Mouse (Mus musculus) midbrain, embryonic 10.5 days (tissue): ENCODE data around the gene Slc16a10. TPM values are rescaled to one million over a fixed set of nuclear protein-coding genes. Genes with fewer than 3 reads are reported as not detected.

ENCODE experiments used
- DNase-seq: peaks from one replicate; pipeline ENCODE4 v3.0.0-alpha.2; 2017; ENCODE audit warnings: low spot score
- H3K27ac ChIP-seq: fragments of 300-500 bp; sonication (generic); replicated peaks from 2 replicates; pipeline ENCODE4 v1.5.1; 2016; ENCODE audit warnings: mild to moderate bottlenecking
- H3K27me3 ChIP-seq: fragments of 300-500 bp; sonication (generic); 2 replicates; pipeline ENCODE4 v1.6.1; 2016; ENCODE audit warnings: low read depth, mild to moderate bottlenecking; ENCODE audit not compliant: poor library complexity, severe bottlenecking
- H3K36me3 ChIP-seq: fragments of 300-500 bp; sonication (generic); 2 replicates; pipeline ENCODE4 v1.6.1; 2016; ENCODE audit warnings: mild to moderate bottlenecking, moderate library complexity
- H3K4me1 ChIP-seq: fragments of 300-500 bp; sonication (generic); 2 replicates; pipeline ENCODE4 v1.6.1; 2016
- H3K4me3 ChIP-seq: fragments of 300-500 bp; sonication (generic); 2 replicates; pipeline ENCODE4 v1.5.1; 2016; ENCODE audit warnings: mild to moderate bottlenecking, moderate library complexity
- H3K9me3 ChIP-seq: fragments of 300-500 bp; sonication (generic); replicated peaks from 2 replicates; pipeline ENCODE4 v1.6.1; 2016; ENCODE audit warnings: mild to moderate bottlenecking
- WGBS: fragments of 180-500 bp; shearing (Covaris S2); methylation state at CpG from one replicate; pipeline ENCODE4 v1.1.7; 2016; 5-methylcytosine and 5-hydroxymethylcytosine counted together
- polyA plus RNA-seq: library from polyadenylated mRNA; unstranded; fragments of >200 nt; fragmentation: Nextera tagmentation; extraction: Ambion mirVana; gene quantifications from 2 replicates; pipeline ENCODE4 v1.2.1, GENCODE M21; 2016

The Slc16a10 gene
- polyA plus RNA-seq, 1 experiment from 2014 or later = 6.4 TPM

DNA sequence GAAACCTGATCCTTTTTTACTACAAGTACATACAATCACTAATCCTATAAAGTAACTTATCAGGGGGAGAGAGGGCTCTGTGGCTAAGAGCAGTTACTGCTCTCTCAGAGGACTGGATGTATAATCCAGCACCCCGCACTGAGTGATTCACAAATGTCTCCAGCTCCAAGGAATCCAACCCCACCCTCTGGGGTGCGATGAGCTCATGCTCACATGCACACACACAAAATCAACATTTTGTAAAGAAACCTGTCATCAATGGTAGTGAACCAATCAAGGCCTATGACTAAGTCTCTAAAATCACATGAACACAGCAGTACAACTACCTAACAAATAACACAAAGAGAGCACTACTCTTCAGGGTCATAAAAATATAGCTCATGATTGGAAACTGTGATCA, 47.3 kb downstream of the Slc16a10 start:
- Histone ChIP-seq H3K27me3 (no peaks in the 10 kb centered on the region), H3K4me3 (no peak overlapping the region), H3K4me1 (no peaks in the 10 kb centered on the region), H3K36me3 (no peaks in the 10 kb centered on the region), H3K9me3 (no peaks in the 10 kb centered on the region), H3K27ac (no peak overlapping the region)
- WGBS = 87% methylated on average over 2 of the region's 2 CpGs
- no peak for DNase-seq

DNA sequence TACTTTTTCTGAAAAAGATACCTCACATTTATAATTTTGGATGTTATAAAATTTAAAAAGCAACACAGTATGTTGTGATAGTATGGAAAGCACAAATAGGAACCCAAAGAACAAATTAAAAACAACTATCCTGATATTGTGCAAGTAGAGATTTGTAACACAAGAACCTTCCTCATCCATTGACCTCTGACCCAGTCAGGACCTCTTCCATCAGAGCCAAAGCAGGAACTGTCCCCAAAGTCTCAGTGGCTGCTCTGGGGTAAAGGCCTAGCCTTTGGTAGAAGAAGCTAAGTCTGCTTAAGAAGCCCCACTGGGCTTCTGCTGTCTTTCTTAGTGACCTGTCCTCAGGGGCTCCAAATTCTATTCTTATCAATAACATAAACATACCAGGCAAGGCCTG, 48.5 kb downstream of the Slc16a10 start:
- H3K4me1 ChIP-seq = no peaks in the 10 kb centered on the region
- H3K36me3 ChIP-seq = no peaks in the 10 kb centered on the region
- H3K4me3 ChIP-seq = no peak overlapping the region
- no peaks in the 10 kb centered on the region for H3K9me3 ChIP-seq
- DNase-seq = no peak
- no peak overlapping the region for H3K27ac ChIP-seq
- no peaks in the 10 kb centered on the region for H3K27me3 ChIP-seq

DNA sequence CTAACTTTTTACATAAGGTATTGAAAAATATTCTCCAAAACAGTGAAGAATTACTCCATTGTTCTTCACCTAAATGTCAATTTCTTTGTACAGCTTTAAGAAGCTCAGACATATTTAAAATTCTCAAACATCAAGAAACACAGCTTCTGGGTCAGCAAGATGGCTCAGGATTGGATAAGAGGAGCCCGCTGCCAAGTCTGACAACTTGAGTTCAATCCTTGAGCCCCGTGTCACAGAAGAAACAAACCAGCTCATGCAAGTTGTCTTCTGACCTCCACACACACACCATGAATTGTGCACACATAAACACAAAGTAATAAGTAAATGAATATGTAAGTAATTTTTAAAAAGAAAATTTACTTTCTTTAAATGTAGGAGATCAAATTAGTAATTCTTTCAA, 50.6 kb downstream of the Slc16a10 start:
- no peak overlapping the region for H3K27ac ChIP-seq
- no peaks in the 10 kb centered on the region for H3K27me3 ChIP-seq
- 92% methylated on average over 2 of the region's 2 CpGs for WGBS
- H3K36me3 ChIP-seq = no peaks in the 10 kb centered on the region
- DNase-seq = no peak
- H3K4me1 ChIP-seq = no peaks in the 10 kb centered on the region
- no peak overlapping the region for H3K4me3 ChIP-seq
- no peaks in the 10 kb centered on the region for H3K9me3 ChIP-seq

DNA sequence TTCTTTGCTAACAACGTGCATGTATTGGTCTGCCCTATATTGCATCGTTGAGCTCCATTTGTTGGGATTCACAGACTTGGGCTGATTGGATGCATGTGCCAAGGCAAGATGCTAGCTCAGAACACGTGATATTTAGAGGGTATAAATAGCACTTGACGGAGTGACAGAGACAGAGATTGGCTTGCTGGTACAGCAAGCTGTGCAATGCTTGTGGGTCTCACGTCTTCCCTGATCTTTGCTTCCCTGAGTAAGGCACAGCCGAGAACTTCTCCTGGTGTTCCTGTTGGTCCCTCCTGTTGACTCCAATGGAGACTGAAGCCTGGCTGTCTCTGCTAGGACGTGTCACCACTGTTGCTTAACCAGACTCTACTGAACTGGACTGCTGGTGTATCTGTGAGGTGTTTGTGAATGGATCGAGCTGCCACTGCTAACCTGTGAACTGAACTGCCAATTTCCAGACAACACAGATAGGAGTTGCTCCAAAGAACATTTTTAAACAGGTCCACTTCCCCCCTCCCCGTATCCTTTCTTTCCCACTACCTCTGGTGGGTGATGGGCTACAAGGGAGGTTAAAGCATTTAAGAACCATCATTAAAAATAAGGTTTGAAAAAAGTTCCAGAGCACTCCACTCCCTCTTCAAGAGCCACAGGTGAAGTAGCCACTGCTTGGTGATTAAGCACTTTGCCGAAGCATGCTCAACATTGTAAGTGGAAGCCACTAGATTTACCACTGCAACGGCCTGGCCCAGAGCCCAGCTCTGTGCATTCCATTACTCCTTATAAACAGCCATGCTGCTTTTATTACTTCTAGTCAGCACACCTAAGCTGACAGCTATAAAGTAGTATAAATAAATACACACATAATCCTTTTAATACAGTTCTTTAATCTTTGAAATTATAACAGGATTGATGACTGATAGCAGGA, 51.3 kb downstream of the Slc16a10 start:
- H3K36me3 ChIP-seq = no peaks in the 10 kb centered on the region
- 86% methylated on average over 11 of the region's 11 CpGs for WGBS
- DNase-seq = no peak

DNA sequence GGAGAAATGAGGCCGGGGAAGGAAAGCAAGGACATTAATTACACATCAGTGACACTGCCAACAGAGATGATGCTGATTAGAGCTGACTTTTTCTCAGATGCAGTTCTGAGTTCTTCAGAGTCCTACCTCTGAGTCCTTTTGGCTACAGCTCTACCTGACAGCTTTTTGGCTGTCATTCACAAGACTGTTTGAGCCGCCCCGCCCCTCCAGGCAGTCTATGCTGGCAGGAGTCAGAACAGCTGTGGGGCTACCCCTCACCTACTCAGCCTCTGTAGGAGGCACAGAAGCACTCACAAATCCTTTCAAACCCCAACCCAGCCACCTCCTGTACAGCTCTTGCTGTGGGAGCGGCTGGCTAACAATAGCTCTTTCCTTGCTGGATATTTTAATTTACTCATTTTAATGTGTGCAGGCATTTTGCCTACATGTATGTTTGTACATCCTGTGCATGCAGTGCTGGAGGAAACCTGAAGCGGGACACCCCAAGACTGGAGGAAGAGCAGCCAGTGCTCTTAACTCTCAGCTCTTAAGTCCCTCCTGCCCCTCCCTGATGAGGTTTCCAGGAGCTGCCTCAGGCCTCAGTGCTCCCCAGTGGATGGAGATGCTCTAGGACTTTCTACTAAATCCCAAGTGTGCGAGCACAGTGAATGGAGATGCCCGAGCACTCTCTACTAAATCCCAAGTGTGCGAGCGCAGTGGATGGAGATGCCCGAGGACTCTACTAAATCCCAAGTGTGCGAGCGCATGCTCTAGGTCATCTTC, 57.5 kb downstream of the Slc16a10 start:
- Histone ChIP-seq H3K27me3 (no peaks in the 10 kb centered on the region), H3K9me3 (no peaks in the 10 kb centered on the region), H3K27ac (no peak overlapping the region), H3K36me3 (no peaks in the 10 kb centered on the region), H3K4me3 (no peak overlapping the region), H3K4me1 (peaks cover 8% of the 10 kb centered on the region; the same call in 1 of the 2 replicates)
- 78% methylated on average over 12 of the region's 12 CpGs for WGBS
- no peak for DNase-seq

More for the DNA sequence above, 51.3 kb downstream of the Slc16a10 start:
- no peaks in the 10 kb centered on the region for H3K9me3 ChIP-seq
- no peaks in the 10 kb centered on the region for H3K4me1 ChIP-seq
- H3K27me3 ChIP-seq = no peaks in the 10 kb centered on the region
- no peak overlapping the region for H3K27ac ChIP-seq
- H3K4me3 ChIP-seq = no peak overlapping the region

DNA sequence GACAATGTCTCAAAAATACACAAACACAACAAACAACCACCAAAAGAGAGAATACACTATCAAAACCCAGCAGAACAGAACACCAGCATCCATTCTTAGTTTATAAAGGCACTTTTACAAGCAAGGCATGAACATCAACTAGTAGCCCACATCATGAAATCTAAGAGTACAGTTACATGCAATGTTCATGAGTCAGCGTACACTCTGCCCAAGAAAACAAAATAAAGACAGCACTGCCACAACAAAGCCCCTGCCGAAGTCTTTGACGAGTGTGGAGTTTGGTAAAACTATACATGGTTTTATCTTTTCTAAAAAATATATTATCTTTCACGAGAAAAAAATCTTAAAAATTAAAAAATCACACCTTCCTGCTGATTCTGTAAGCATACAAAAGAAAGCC, 58.5 kb downstream of the Slc16a10 start:
- DNase-seq = no peak
- 93% methylated on average over 4 of the region's 4 CpGs for WGBS
- Histone ChIP-seq H3K36me3 (no peaks in the 10 kb centered on the region), H3K27ac (no peak overlapping the region), H3K4me1 (peaks cover 8% of the 10 kb centered on the region; the same call in 1 of the 2 replicates), H3K9me3 (no peaks in the 10 kb centered on the region), H3K27me3 (no peaks in the 10 kb centered on the region), H3K4me3 (no peak overlapping the region)

DNA sequence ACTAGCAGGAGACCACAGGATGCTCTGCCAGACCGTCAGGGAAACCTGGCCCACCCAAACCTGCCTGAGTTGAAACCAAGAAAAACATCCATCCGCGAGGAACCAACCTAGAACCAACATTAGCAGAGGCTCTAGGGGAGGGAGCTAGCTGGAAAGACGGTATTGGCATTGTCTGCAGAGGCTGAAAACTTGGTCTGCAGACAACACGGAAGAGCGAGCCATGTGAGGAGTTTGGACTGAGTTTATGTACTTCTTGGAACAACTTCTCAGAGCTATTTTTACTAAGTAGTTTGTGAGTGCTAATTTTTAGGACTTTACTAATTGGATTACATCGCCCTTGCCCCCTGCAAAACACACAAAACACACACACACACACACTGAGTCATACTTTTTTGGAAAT, 59.4 kb downstream of the Slc16a10 start:
- WGBS = 91% methylated on average over 7 of the region's 7 CpGs
- H3K9me3 ChIP-seq = no peaks in the 10 kb centered on the region
- DNase-seq = no peak
- no peak overlapping the region for H3K4me3 ChIP-seq
- no peak overlapping the region for H3K27ac ChIP-seq
- no peaks in the 10 kb centered on the region for H3K27me3 ChIP-seq
- H3K4me1 ChIP-seq = peaks cover 8% of the 10 kb centered on the region; the same call in 1 of the 2 replicates
- no peaks in the 10 kb centered on the region for H3K36me3 ChIP-seq

DNA sequence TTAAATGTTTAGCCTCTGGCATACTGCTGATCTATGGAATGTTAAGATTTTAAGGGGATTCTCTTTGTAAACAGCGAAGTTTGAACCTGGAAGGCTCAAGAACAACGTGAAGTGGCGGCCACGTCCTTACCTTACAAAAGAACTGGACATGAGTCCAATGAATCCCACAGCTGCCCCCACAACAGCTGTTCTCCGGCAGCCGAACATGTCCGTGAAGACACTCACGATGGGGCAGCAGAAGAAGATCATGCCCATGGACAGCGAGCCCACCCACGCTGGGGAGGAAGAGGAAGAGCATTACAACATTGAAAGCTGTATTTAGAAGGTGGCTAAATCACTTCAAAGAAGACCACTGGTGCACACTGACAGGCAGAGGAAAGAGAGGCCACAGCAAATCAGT, 61.5 kb downstream of the Slc16a10 start:
- Histone ChIP-seq H3K27me3 (no peaks in the 10 kb centered on the region), H3K27ac (no peak overlapping the region), H3K9me3 (no peaks in the 10 kb centered on the region), H3K36me3 (no peaks in the 10 kb centered on the region), H3K4me1 (peaks cover 8% of the 10 kb centered on the region; the same call in 1 of the 2 replicates), H3K4me3 (no peak overlapping the region)
- no peak for DNase-seq
- WGBS = 69% methylated on average over 10 of the region's 10 CpGs

DNA sequence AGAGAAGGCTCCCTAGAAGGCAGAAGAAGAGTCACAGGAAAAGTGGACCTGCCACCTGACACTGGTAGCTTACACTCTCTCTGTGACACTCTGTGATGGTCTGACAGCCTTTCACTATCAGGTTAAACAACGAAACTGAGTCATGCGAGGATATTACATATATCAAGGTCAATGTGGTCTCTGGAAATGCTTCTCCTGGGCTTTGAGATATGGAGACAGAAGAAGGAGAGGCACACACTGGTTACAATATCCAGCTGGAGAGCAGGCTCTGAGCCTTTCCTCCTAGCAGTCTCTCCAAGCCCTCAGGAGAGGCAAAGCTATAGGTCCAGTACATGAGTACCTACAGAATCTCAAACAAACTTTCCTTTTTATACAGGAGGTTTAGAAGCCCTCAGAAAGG, 62.8 kb downstream of the Slc16a10 start:
- Histone ChIP-seq H3K27ac (no peak overlapping the region), H3K9me3 (no peaks in the 10 kb centered on the region), H3K4me1 (0 out of 2 replicates have a peak, but pooled peaks cover 2% of the 10 kb centered on the region), H3K4me3 (no peak overlapping the region), H3K36me3 (no peaks in the 10 kb centered on the region), H3K27me3 (no peaks in the 10 kb centered on the region)
- WGBS = 95% methylated on average over 2 of the region's 2 CpGs
- DNase-seq = no peak

DNA sequence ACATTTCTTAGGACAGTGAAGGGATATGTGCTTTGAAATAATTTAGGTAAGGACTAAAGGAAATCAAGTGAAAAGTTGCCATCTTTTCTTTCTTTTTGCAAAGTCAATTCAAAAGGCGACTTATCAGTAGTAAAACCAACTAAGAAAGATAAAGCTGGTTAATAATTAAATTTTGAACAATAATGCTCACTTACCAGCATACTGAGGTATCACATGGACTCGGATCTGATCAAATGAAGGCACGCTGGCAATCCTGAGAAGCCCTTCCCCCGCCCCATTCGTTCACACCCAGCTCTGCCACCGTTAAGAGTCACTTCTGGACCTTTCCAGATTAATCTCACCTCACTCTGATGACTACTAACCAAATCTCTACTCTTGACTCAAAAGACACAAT, 64.1 kb downstream of the Slc16a10 start:
- H3K36me3 ChIP-seq = no peaks in the 10 kb centered on the region
- H3K9me3 ChIP-seq = no peaks in the 10 kb centered on the region
- no peak for DNase-seq

DNA sequence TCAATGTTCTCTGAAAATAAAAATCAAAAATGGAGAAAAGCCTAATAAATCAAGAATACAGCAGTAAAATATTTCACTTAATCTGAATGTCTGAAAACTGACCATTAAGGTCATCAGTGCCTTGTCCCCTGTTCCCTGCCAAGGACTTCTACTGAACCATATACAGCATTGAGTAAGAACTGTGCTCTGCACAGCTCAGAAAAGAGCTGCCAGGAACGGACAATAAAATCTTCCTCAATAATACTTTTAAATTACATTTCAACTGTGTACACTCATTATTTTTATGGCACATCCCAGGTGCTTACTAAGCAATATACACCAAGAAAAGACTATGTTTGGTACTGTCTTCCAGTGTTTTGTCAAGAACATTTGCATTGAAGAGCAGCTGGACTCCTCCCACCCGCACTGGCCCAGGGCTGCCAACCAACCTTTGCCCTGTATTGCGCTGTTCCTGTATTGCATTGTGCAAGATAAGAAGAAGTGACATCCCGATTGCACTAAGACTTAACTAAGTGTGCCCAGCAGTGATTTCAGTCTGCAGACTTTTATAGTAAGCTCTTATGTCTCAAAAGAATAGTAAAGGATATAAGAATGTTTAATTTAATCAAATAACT, 64.6 kb downstream of the Slc16a10 start:
- WGBS = 88% methylated on average over 4 of the region's 4 CpGs
- DNase-seq = no peak
- no peaks in the 10 kb centered on the region for H3K9me3 ChIP-seq

More for the DNA sequence above, 64.1 kb downstream of the Slc16a10 start:
- no peak overlapping the region for H3K4me3 ChIP-seq
- 0 out of 2 replicates have a peak, but pooled peaks cover 2% of the 10 kb centered on the region for H3K4me1 ChIP-seq
- no peaks in the 10 kb centered on the region for H3K27me3 ChIP-seq
- 82% methylated on average over 6 of the region's 6 CpGs for WGBS
- H3K27ac ChIP-seq = no peak overlapping the region

DNA sequence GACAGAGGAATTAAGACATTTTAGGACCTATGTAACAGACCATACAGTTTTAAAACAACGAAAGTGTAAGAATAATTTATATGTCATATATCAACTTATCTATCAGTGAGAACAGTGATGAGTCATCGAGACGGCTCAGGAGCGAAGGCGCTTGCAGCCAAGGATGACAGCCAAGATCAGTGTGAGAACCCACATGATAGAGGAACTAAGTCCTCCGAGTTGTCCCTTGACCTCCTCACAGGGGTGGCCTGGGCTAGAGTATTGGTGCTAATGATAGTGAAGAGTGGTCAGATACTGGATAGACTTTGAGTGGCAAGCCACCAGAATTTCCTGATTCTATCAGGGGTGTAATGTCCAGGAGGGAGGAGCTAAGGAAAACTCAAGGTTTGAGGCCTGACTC, 68.5 kb downstream of the Slc16a10 start:
- no peak overlapping the region for H3K4me3 ChIP-seq
- H3K27ac ChIP-seq = no peak overlapping the region
- H3K36me3 ChIP-seq = no peaks in the 10 kb centered on the region
- 94% methylated on average over 6 of the region's 6 CpGs for WGBS
- H3K4me1 ChIP-seq = peaks cover 5% of the 10 kb centered on the region
- no peaks in the 10 kb centered on the region for H3K27me3 ChIP-seq
- no peaks in the 10 kb centered on the region for H3K9me3 ChIP-seq
- DNase-seq = no peak

More for the DNA sequence above, 64.6 kb downstream of the Slc16a10 start:
- H3K27ac ChIP-seq = no peak overlapping the region
- H3K36me3 ChIP-seq = no peaks in the 10 kb centered on the region
- no peaks in the 10 kb centered on the region for H3K27me3 ChIP-seq
- H3K4me1 ChIP-seq = 0 out of 2 replicates have a peak, but pooled peaks cover 2% of the 10 kb centered on the region
- no peak overlapping the region for H3K4me3 ChIP-seq
